Mouse (Mus musculus) spleen, adult 2 months (tissue): ENCODE data around the gene Mpo.

Experiments
- CTCF ChIP-seq: fragments of 200-500 bp; IDR thresholded peaks from 2 replicates; pipeline ENCODE4 v1.5.1; 2011; ENCODE audit warnings: mild to moderate bottlenecking, inconsistent platforms; ENCODE audit not compliant: insufficient read depth, insufficient read length, insufficient replicate concordance; ENCODE audit errors: extremely low read depth
- POLR2A ChIP-seq: fragments of 200-500 bp; IDR thresholded peaks from 2 replicates; pipeline ENCODE4 v1.6.1; 2011; ENCODE audit warnings: low read depth, low read length, inconsistent platforms

GRCm38 (mm10) chr11:87808236-87808635 is 14.9 kb downstream of the Mpo start:
- TF ChIP-seq CTCF (no peak), POLR2A (no peak)
